Mouse (Mus musculus): ENCODE results near the gene R3hdm2.

R3hdm2 gene

GRCm38 (mm10) chr10:127516576-127517260, 136.6 kb downstream of the R3hdm2 start:
- DNase-seq (ENCODE audit: extremely low spot score, low spot score): peak; percentile 58

- no peak for DNase-seq (ENCODE audit: extremely low spot score, low spot score)
Measured at GRCm38 (mm10) chr10:127517941-127518340, 137.8 kb downstream of the R3hdm2 start.

- no peak for DNase-seq (ENCODE audit: extremely low spot score, low spot score)
Measured at GRCm38 (mm10) chr10:127519041-127519701, 139.0 kb downstream of the R3hdm2 start.

- DNase-seq (ENCODE audit: extremely low spot score, low spot score): no peak
Measured at GRCm38 (mm10) chr10:127519903-127520713, 140.0 kb downstream of the R3hdm2 start.

GRCm38 (mm10) chr10:127520714-127521357, 140.7 kb downstream of the R3hdm2 start:
- no peak for DNase-seq (ENCODE audit: extremely low spot score, low spot score)

- no peak for DNase-seq (ENCODE audit: extremely low spot score, low spot score)
Measured at GRCm38 (mm10) chr10:127521611-127522080, 141.5 kb downstream of the R3hdm2 start.

GRCm38 (mm10) chr10:127522088-127522581, 142.0 kb downstream of the R3hdm2 start, which contains the start of gene Shmt2:
Shmt2 (minus strand) TSS chr10:127522444.
- DNase-seq (ENCODE audit: extremely low spot score, low spot score): peak; percentile 89

- DNase-seq (ENCODE audit: extremely low spot score, low spot score): peak; percentile 35
Measured at GRCm38 (mm10) chr10:127524646-127525255, 144.6 kb downstream of the R3hdm2 start.

- peak; percentile 26 for DNase-seq (ENCODE audit: extremely low spot score, low spot score)
Measured at GRCm38 (mm10) chr10:127526048-127526447, 145.9 kb downstream of the R3hdm2 start.

GRCm38 (mm10) chr10:127526681-127527080, 146.6 kb downstream of the R3hdm2 start:
- DNase-seq (ENCODE audit: extremely low spot score, low spot score): peak; percentile 76

- peak; percentile 64 for DNase-seq (ENCODE audit: extremely low spot score, low spot score)
Measured at GRCm38 (mm10) chr10:127527481-127527880, 147.4 kb downstream of the R3hdm2 start.

GRCm38 (mm10) chr10:127530945-127531344, 150.8 kb downstream of the R3hdm2 start:
- peak; percentile 34 for DNase-seq (ENCODE audit: extremely low spot score, low spot score)

- DNase-seq (ENCODE audit: extremely low spot score, low spot score): peak; percentile 32
Measured at GRCm38 (mm10) chr10:127531548-127531947, 151.4 kb downstream of the R3hdm2 start.

- DNase-seq (ENCODE audit: extremely low spot score, low spot score): peak; percentile 49
Measured at GRCm38 (mm10) chr10:127534036-127534928, 154.2 kb downstream of the R3hdm2 start, which contains the start of gene Nxph4. Nxph4 (minus strand) TSS chr10:127534559.

GRCm38 (mm10) chr10:127534929-127535384, 154.8 kb downstream of the R3hdm2 start:
- DNase-seq (ENCODE audit: extremely low spot score, low spot score): peak; percentile 57

- DNase-seq (ENCODE audit: extremely low spot score, low spot score): peak; percentile 49
Measured at GRCm38 (mm10) chr10:127536586-127537314, 156.6 kb downstream of the R3hdm2 start.

- DNase-seq (ENCODE audit: extremely low spot score, low spot score): peak; percentile 79
Measured at GRCm38 (mm10) chr10:127537854-127538583, 157.9 kb downstream of the R3hdm2 start.

- DNase-seq (ENCODE audit: extremely low spot score, low spot score): no peak
Measured at GRCm38 (mm10) chr10:127541510-127541909, 161.4 kb downstream of the R3hdm2 start.

Data from neural tube, embryonic 10.5 days (tissue).